Mouse (Mus musculus): ENCODE measurements around the gene Gpn2. TPM values are rescaled to one million over a fixed set of nuclear protein-coding genes. Genes with fewer than 3 reads are reported as not detected.

Gpn2 gene
- total RNA-seq, 2 experiments from 2014 or later = 9.5 to 10.7 TPM

Small RNAs within 50 kb of the gene (microRNA-seq; reads per million reads assigned to microRNA genes)
- gene Gm23158 = not detected

Other genes starting within 250 kb of the Gpn2 start
- gene Wdtc1, start 230.9 kb upstream of the Gpn2 start, total RNA-seq (2021) = 10 to 100 TPM; 58.6 to 59.8 TPM
- gene Slc9a1, start 214.7 kb upstream of the Gpn2 start, total RNA-seq (2021) = 10 to 100 TPM; 48.8 to 56.9 TPM
- gene Tent5b, start 104.2 kb upstream of the Gpn2 start, total RNA-seq (2021) = not detected
- 100 to 1,000 TPM; 168 to 210 TPM for gene Trnp1, start 85.8 kb upstream of the Gpn2 start, total RNA-seq (2021)
- not detected for gene Kdf1, start 65.4 kb upstream of the Gpn2 start, total RNA-seq (2021)
- 100 to 1,000 TPM; 139 to 143 TPM for gene Nudc, start 38.4 kb upstream of the Gpn2 start, total RNA-seq (2021)
- not detected for gene Nr0b2, start 31.0 kb upstream of the Gpn2 start, total RNA-seq (2021)
- gene Gpatch3, start 9.6 kb upstream of the Gpn2 start, total RNA-seq (2021) = 10 to 100 TPM in 1 of 2 experiments, 1 to 10 TPM in 1; 9.2 to 10.3 TPM
- gene Sfn, start 17.8 kb downstream of the Gpn2 start, total RNA-seq (2021) = 1 to 10 TPM; 1.9 to 2.5 TPM
- gene Zdhhc18, start 65.8 kb downstream of the Gpn2 start, total RNA-seq (2021) = 10 to 100 TPM; 37.6 to 40.6 TPM
- 1 to 10 TPM; 8.3 to 9.6 TPM for gene Pigv, start 88.3 kb downstream of the Gpn2 start, total RNA-seq (2021)
- gene Arid1a, start 172.4 kb downstream of the Gpn2 start, total RNA-seq (2021) = 10 to 100 TPM; 76.5 to 96.1 TPM